Mouse (Mus musculus): ENCODE data around the gene Fam240b. TPM values are rescaled to one million over a fixed set of nuclear protein-coding genes. Genes with fewer than 3 reads are reported as not detected.
A peak's percentile ranks its signal among the peaks of the same experiment; 100 is the strongest.

Gene Fam240b
- not detected for total RNA-seq (2021)
- long read RNA-seq, experiment 1, result 0 reads
- long read RNA-seq, experiment 2, result 0 reads

GRCm38 (mm10) chr13:64497692-64498091, at the start of gene Fam240b:
Gene Fam240b, minus strand, starts transcription at chr13:64497792.
- H3K4me3 ChIP-seq, result no peak within 1 kb of the TSS
- DNase-seq (ENCODE audit: extremely low spot score in 1 of 2, low spot score in 2 of 2), result no peak
- intact Hi-C loops (cut with DNase I), result no loop called here

GRCm38 (mm10) chr13:64530139-64530538, 32.5 kb upstream of the Fam240b start:
- Histone ChIP-seq H3K27ac (no peak overlapping the region), H3K4me3 (no peak overlapping the region)
- no peak for DNase-seq (ENCODE audit: extremely low spot score in 1 of 2, low spot score in 2 of 2)
- intact Hi-C loops (cut with DNase I), result no loop called here
- no peak for TF ChIP-seq CTCF (IDR thresholded peaks at IDR 0.05)

More at GRCm38 (mm10) chr13:64497692-64498091, at the start of gene Fam240b:
- TF ChIP-seq CTCF (IDR thresholded peaks at IDR 0.05), result no peak
- H3K27ac ChIP-seq, result no peak within 1 kb of the TSS

- no peak overlapping the region for H3K27ac ChIP-seq
- no peak overlapping the region for H3K4me3 ChIP-seq
- DNase-seq (ENCODE audit: extremely low spot score in 1 of 2, low spot score in 2 of 2), result peak in 1 of 2 experiments; percentile 11
- no peak for TF ChIP-seq CTCF (IDR thresholded peaks at IDR 0.05)
- intact Hi-C loops (cut with DNase I), result no loop called here
Observed at GRCm38 (mm10) chr13:64526515-64527285, 29.1 kb upstream of the Fam240b start.

- intact Hi-C loops (cut with DNase I), result no loop called here
- H3K27ac ChIP-seq, result no peak overlapping the region
- no peak overlapping the region for H3K4me3 ChIP-seq
- DNase-seq (ENCODE audit: extremely low spot score in 1 of 2, low spot score in 2 of 2), result no peak
- no peak for TF ChIP-seq CTCF (IDR thresholded peaks at IDR 0.05)
Observed at GRCm38 (mm10) chr13:64514247-64514646, 16.7 kb upstream of the Fam240b start.

- H3K27ac ChIP-seq, result no peak overlapping the region
- TF ChIP-seq CTCF (IDR thresholded peaks at IDR 0.05), result no peak
- intact Hi-C loops (cut with DNase I), result no loop called here
- no peak for DNase-seq (ENCODE audit: extremely low spot score in 1 of 2, low spot score in 2 of 2)
- H3K4me3 ChIP-seq, result no peak overlapping the region
Observed at GRCm38 (mm10) chr13:64511616-64512015, 14.0 kb upstream of the Fam240b start.

- H3K4me3 ChIP-seq, result no peak overlapping the region
- no peak for DNase-seq (ENCODE audit: extremely low spot score in 1 of 2, low spot score in 2 of 2)
- no peak for TF ChIP-seq CTCF (IDR thresholded peaks at IDR 0.05)
- intact Hi-C loops (cut with DNase I), result no loop called here
- no peak overlapping the region for H3K27ac ChIP-seq
Observed at GRCm38 (mm10) chr13:64507361-64507760, 9.8 kb upstream of the Fam240b start.

GRCm38 (mm10) chr13:64502833-64503232, 5.2 kb upstream of the Fam240b start:
- TF ChIP-seq CTCF (IDR thresholded peaks at IDR 0.05), result no peak
- Histone ChIP-seq H3K27ac (no peak overlapping the region), H3K4me3 (no peak overlapping the region)
- intact Hi-C loops (cut with DNase I), result no loop called here
- no peak for DNase-seq (ENCODE audit: extremely low spot score in 1 of 2, low spot score in 2 of 2)

GRCm38 (mm10) chr13:64493586-64493985, 4.0 kb downstream of the Fam240b start:
- Histone ChIP-seq H3K27ac (no peak overlapping the region), H3K4me3 (no peak overlapping the region)
- TF ChIP-seq CTCF (IDR thresholded peaks at IDR 0.05), result no peak
- intact Hi-C loops (cut with DNase I), result no loop called here
- DNase-seq (ENCODE audit: extremely low spot score in 1 of 2, low spot score in 2 of 2), result no peak

GRCm38 (mm10) chr13:64489886-64490285, 7.7 kb downstream of the Fam240b start:
- TF ChIP-seq CTCF (IDR thresholded peaks at IDR 0.05), result no peak
- intact Hi-C loops (cut with DNase I), result no loop called here
- Histone ChIP-seq H3K27ac (no peak overlapping the region), H3K4me3 (no peak overlapping the region)
- DNase-seq (ENCODE audit: extremely low spot score in 1 of 2, low spot score in 2 of 2), result no peak

- H3K27ac ChIP-seq, result no peak overlapping the region
- no peak for DNase-seq (ENCODE audit: extremely low spot score in 1 of 2, low spot score in 2 of 2)
- no peak for TF ChIP-seq CTCF (IDR thresholded peaks at IDR 0.05)
- intact Hi-C loops (cut with DNase I), result no loop called here
- H3K4me3 ChIP-seq, result no peak overlapping the region
Observed at GRCm38 (mm10) chr13:64479960-64480359, 17.6 kb downstream of the Fam240b start.

- no peak for TF ChIP-seq CTCF (IDR thresholded peaks at IDR 0.05)
- no peak for DNase-seq (ENCODE audit: extremely low spot score in 1 of 2, low spot score in 2 of 2)
- H3K4me3 ChIP-seq, result no peak overlapping the region
- intact Hi-C loops (cut with DNase I), result no loop called here
- no peak overlapping the region for H3K27ac ChIP-seq
Observed at GRCm38 (mm10) chr13:64477968-64478367, 19.6 kb downstream of the Fam240b start.

GRCm38 (mm10) chr13:64467886-64468285, 29.7 kb downstream of the Fam240b start:
- no peak overlapping the region for H3K4me3 ChIP-seq
- no peak overlapping the region for H3K27ac ChIP-seq
- DNase-seq (ENCODE audit: extremely low spot score in 1 of 2, low spot score in 2 of 2), result no peak
- intact Hi-C loops (cut with DNase I), result no loop called here
- no peak for TF ChIP-seq CTCF (IDR thresholded peaks at IDR 0.05)

GRCm38 (mm10) chr13:64465166-64465565, 32.4 kb downstream of the Fam240b start:
- no peak for DNase-seq (ENCODE audit: extremely low spot score in 1 of 2, low spot score in 2 of 2)
- intact Hi-C loops (cut with DNase I), result no loop called here
- Histone ChIP-seq H3K4me3 (no peak overlapping the region), H3K27ac (no peak overlapping the region)
- TF ChIP-seq CTCF (IDR thresholded peaks at IDR 0.05), result no peak
